Mouse (Mus musculus) midbrain, embryonic 16.5 days (tissue): ENCODE measurements around the gene Flywch2. TPM values are rescaled to one million over a fixed set of nuclear protein-coding genes. Genes with fewer than 3 reads are reported as not detected.

Experiments used
- ATAC-seq: fragments of 200-750 bp; cut with Nextera tagmentation; 2 replicates; pipeline ENCODE4 v1.8.0; 2017; ENCODE audit warnings: moderate TSS enrichment
- H3K27ac ChIP-seq: fragments of 300-500 bp; sonication (generic); 2 replicates; pipeline ENCODE4 v1.5.1; 2014; ENCODE audit warnings: mild to moderate bottlenecking, low read length, mixed read lengths
- H3K27me3 ChIP-seq: fragments of 300-500 bp; sonication (generic); 2 replicates; pipeline ENCODE4 v1.6.1; 2014; ENCODE audit warnings: low read depth, low read length, mixed read lengths; ENCODE audit not compliant: control insufficient read depth, insufficient read depth
- H3K36me3 ChIP-seq: fragments of 300-500 bp; sonication (generic); 2 replicates; pipeline ENCODE4 v1.6.1; 2014; ENCODE audit warnings: mild to moderate bottlenecking, low read length, moderate library complexity, mixed read lengths; ENCODE audit not compliant: control insufficient read depth, insufficient read depth
- H3K4me1 ChIP-seq: fragments of 300-500 bp; sonication (generic); 2 replicates; pipeline ENCODE4 v1.6.1; 2014; ENCODE audit warnings: mild to moderate bottlenecking, low read length, mixed read lengths; ENCODE audit not compliant: control insufficient read depth, insufficient read depth
- H3K4me2 ChIP-seq: fragments of 300-500 bp; sonication (generic); 2 replicates; pipeline ENCODE4 v1.6.1; 2014; ENCODE audit warnings: mild to moderate bottlenecking, low read length, mixed read lengths
- H3K4me3 ChIP-seq: fragments of 300-500 bp; sonication (generic); 2 replicates; pipeline ENCODE4 v1.5.1; 2014; ENCODE audit warnings: low read depth, mild to moderate bottlenecking, low read length, moderate library complexity, mixed read lengths
- H3K9ac ChIP-seq: fragments of 300-500 bp; sonication (generic); 2 replicates; pipeline ENCODE4 v1.6.1; 2014; ENCODE audit warnings: low read depth, low read length, mixed read lengths
- H3K9me3 ChIP-seq: fragments of 300-500 bp; sonication (generic); replicated peaks from 2 replicates; pipeline ENCODE4 v1.6.1; 2014; ENCODE audit warnings: mild to moderate bottlenecking, low read length, mixed read lengths; ENCODE audit not compliant: control insufficient read depth, poor library complexity, severe bottlenecking
- WGBS: fragments of 180-500 bp; shearing (Covaris S2); extraction: QIAGEN DNeasy Blood & Tissue Kit; methylation state at CpG from one replicate; pipeline ENCODE4 v1.1.7; 2014; 5-methylcytosine and 5-hydroxymethylcytosine counted together
- polyA plus RNA-seq: library from polyadenylated mRNA; unstranded; fragments of >200 nt; fragmentation: Nextera tagmentation; extraction: Ambion mirVana; gene quantifications from 2 replicates; pipeline ENCODE4 v1.2.1, GENCODE M21; 2015

Gene Flywch2
- polyA plus RNA-seq, result 76.8 and 81.3 TPM in 2 replicates

GRCm38 (mm10) chr17:23785561-23786471, at the start of gene Flywch2:
Flywch2 (minus strand) TSS chr17:23786081.
- WGBS, result 4% methylated on average over 37 of the region's 43 CpGs
- no peaks in the 10 kb centered on the region for H3K27me3 ChIP-seq
- peaks cover 19% of the 10 kb centered on the region for H3K4me1 ChIP-seq
- peak; percentile 93 for ATAC-seq
- peak within 1 kb of the TSS; percentile 76 for H3K4me3 ChIP-seq
- H3K27ac ChIP-seq, result peak within 1 kb of the TSS; percentile 97
- peak within 1 kb of the TSS; percentile 93 for H3K9ac ChIP-seq
- peak within 1 kb of the TSS; percentile 75 for H3K4me2 ChIP-seq
- H3K36me3 ChIP-seq, result no peaks in the 10 kb centered on the region
- no peaks in the 10 kb centered on the region for H3K9me3 ChIP-seq

GRCm38 (mm10) chr17:23831201-23831600, 45.3 kb upstream of the Flywch2 start:
- no peak overlapping the region for H3K27ac ChIP-seq
- 100% methylated on average over 1 of the region's 1 CpGs for WGBS
- H3K9ac ChIP-seq, result no peak overlapping the region
- no peaks in the 10 kb centered on the region for H3K9me3 ChIP-seq
- H3K27me3 ChIP-seq, result peaks cover 5% of the 10 kb centered on the region; the same call in 1 of the 2 replicates
- peaks cover 18% of the 10 kb centered on the region for H3K4me1 ChIP-seq
- H3K4me3 ChIP-seq, result no peak overlapping the region
- H3K36me3 ChIP-seq, result peaks cover 5% of the 10 kb centered on the region; the same call in 1 of the 2 replicates
- no peak overlapping the region for H3K4me2 ChIP-seq
- ATAC-seq, result no peak

DNA sequence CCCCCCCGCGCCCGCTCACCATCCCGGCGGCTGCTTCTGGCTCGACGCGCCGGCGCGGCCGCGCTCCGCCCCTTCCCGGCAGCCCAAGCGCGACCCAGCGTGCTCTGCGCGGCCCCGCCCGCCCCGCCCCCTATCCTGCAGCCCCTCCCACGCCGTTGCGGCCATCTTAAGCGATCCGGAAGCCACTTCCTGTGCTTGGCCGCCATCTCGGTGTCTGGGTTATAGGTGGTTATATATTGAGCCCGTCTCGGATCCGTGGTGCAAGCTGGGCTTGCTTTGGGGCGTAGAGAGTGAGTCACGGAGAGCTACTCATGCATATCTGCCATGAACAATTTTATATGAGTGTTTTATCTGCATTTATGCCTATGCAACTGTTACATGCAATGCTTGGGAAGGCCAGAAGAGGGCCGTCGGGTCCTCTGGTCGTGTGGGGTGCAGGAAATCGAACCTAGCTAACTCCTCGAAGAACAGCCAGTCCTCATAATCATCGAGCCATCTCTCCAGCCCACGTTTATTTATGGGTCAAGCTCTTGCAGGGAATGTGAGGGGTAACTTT, 43.3 kb upstream of the Flywch2 start, which contains the start of gene Elob:
Elob (minus strand) TSS at position 73 of the 556 bp plus-strand sequence.
- Histone ChIP-seq H3K36me3 (peaks cover 16% of the 10 kb centered on the region), H3K27me3 (peaks cover 5% of the 10 kb centered on the region; the same call in 1 of the 2 replicates), H3K9me3 (no peaks in the 10 kb centered on the region), H3K4me1 (peaks cover 18% of the 10 kb centered on the region), H3K4me3 (peak within 1 kb of the TSS; percentile 76), H3K9ac (peak within 1 kb of the TSS; percentile 85), H3K27ac (peak within 1 kb of the TSS; percentile 97), H3K4me2 (peak within 1 kb of the TSS; percentile 62)
- under 1% methylated on average over 21 of the region's 42 CpGs for WGBS
- ATAC-seq, result peak; percentile 96

GRCm38 (mm10) chr17:23828271-23829001, 42.6 kb upstream of the Flywch2 start:
- H3K4me3 ChIP-seq, result peak overlapping the region; percentile 76
- under 1% methylated on average over 41 of the region's 47 CpGs for WGBS

GRCm38 (mm10) chr17:23825591-23825990, 39.7 kb upstream of the Flywch2 start:
- Histone ChIP-seq H3K9me3 (no peaks in the 10 kb centered on the region), H3K36me3 (peaks cover 42% of the 10 kb centered on the region), H3K27ac (no peak overlapping the region), H3K9ac (no peak overlapping the region), H3K4me1 (peaks cover 18% of the 10 kb centered on the region), H3K4me2 (no peak overlapping the region), H3K4me3 (no peak overlapping the region), H3K27me3 (no peaks in the 10 kb centered on the region)
- ATAC-seq, result no peak
- WGBS, result 85% methylated on average over 4 of the region's 4 CpGs

More at GRCm38 (mm10) chr17:23828271-23829001, 42.6 kb upstream of the Flywch2 start:
- no peaks in the 10 kb centered on the region for H3K9me3 ChIP-seq
- peak overlapping the region; percentile 97 for H3K27ac ChIP-seq
- peak overlapping the region; percentile 85 for H3K9ac ChIP-seq
- peaks cover 18% of the 10 kb centered on the region for H3K4me1 ChIP-seq
- H3K4me2 ChIP-seq, result peak overlapping the region; percentile 62
- H3K36me3 ChIP-seq, result peaks cover 17% of the 10 kb centered on the region
- ATAC-seq, result peak; percentile 77
- no peaks in the 10 kb centered on the region; the same call in 1 of the 2 replicates for H3K27me3 ChIP-seq

- H3K9me3 ChIP-seq, result peaks cover 11% of the 10 kb centered on the region; the same call in 1 of the 2 replicates
- WGBS, result 90% methylated on average over 12 of the region's 12 CpGs
- no peak overlapping the region for H3K4me3 ChIP-seq
- no peak overlapping the region for H3K27ac ChIP-seq
- no peaks in the 10 kb centered on the region for H3K27me3 ChIP-seq
- ATAC-seq, result no peak
- H3K36me3 ChIP-seq, result peaks cover 61% of the 10 kb centered on the region
- H3K4me2 ChIP-seq, result no peak overlapping the region
- no peak overlapping the region for H3K9ac ChIP-seq
- H3K4me1 ChIP-seq, result peaks cover 15% of the 10 kb centered on the region
Measured at GRCm38 (mm10) chr17:23823614-23824013, 37.7 kb upstream of the Flywch2 start.

DNA sequence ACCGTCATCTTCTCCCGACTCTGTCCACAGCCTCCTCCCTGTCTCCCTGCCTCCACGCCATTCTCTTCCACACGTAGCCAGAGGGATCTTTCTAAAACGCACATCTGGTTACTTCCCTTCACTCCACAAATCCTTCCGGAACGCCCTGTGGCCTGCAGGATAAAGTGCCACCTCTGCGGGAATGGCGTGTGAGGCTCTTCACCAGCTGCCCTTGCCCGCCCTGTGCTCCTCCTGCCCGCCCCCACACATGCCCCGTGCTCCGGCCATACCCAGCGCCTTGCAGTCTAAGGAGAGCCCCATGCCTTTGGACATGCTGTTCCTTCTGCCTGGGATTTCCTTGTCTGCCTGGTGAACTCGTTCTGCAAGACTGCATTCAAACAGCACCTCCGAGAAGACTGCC, 37.1 kb upstream of the Flywch2 start:
- Histone ChIP-seq H3K9me3 (peaks cover 14% of the 10 kb centered on the region; the same call in 1 of the 2 replicates), H3K4me2 (no peak overlapping the region), H3K4me3 (no peak overlapping the region), H3K9ac (no peak overlapping the region), H3K4me1 (peaks cover 15% of the 10 kb centered on the region), H3K27me3 (no peaks in the 10 kb centered on the region), H3K27ac (no peak overlapping the region), H3K36me3 (peaks cover 67% of the 10 kb centered on the region)
- no peak for ATAC-seq
- 84% methylated on average over 16 of the region's 16 CpGs for WGBS

- Histone ChIP-seq H3K4me3 (no peak overlapping the region), H3K9me3 (peaks cover 14% of the 10 kb centered on the region; the same call in 1 of the 2 replicates), H3K27ac (no peak overlapping the region), H3K27me3 (no peaks in the 10 kb centered on the region), H3K4me2 (no peak overlapping the region), H3K9ac (no peak overlapping the region), H3K4me1 (peaks cover 6% of the 10 kb centered on the region), H3K36me3 (peaks cover 77% of the 10 kb centered on the region)
- no peak for ATAC-seq
- 85% methylated on average over 5 of the region's 6 CpGs for WGBS
Measured at GRCm38 (mm10) chr17:23822094-23822493, 36.2 kb upstream of the Flywch2 start.
